Mouse (Mus musculus) kidney, embryonic 15.5 days (tissue): Measurements from ENCODE around the gene Gper1. TPM values are rescaled to one million over a fixed set of nuclear protein-coding genes. Genes with fewer than 3 reads are reported as not detected.

Experiments used
- ATAC-seq: fragments of 200-750 bp; cut with Nextera tagmentation; replicated peaks from 2 replicates; pipeline ENCODE4 v1.8.0; 2017; ENCODE audit warnings: moderate TSS enrichment; ENCODE audit not compliant: low FRiP score
- H3K27ac ChIP-seq: fragments of 300-500 bp; sonication (generic); 2 replicates; pipeline ENCODE4 v1.5.1; 2015; ENCODE audit warnings: mild to moderate bottlenecking, inconsistent platforms
- H3K27me3 ChIP-seq: fragments of 300-500 bp; sonication (generic); 2 replicates; pipeline ENCODE4 v1.6.1; 2015; ENCODE audit warnings: inconsistent platforms
- H3K36me3 ChIP-seq: fragments of 300-500 bp; sonication (generic); 2 replicates; pipeline ENCODE4 v1.6.1; 2015; ENCODE audit warnings: inconsistent platforms
- H3K4me1 ChIP-seq: fragments of 300-500 bp; sonication (generic); 2 replicates; pipeline ENCODE4 v1.6.1; 2015; ENCODE audit warnings: inconsistent platforms
- H3K4me2 ChIP-seq: fragments of 300-500 bp; sonication (generic); 2 replicates; pipeline ENCODE4 v1.6.1; 2015; ENCODE audit warnings: moderate library complexity, mild to moderate bottlenecking, inconsistent platforms
- H3K4me3 ChIP-seq: fragments of 300-500 bp; sonication (generic); replicated peaks from 2 replicates; pipeline ENCODE4 v1.5.1; 2015; ENCODE audit warnings: mild to moderate bottlenecking, inconsistent platforms
- H3K9ac ChIP-seq: fragments of 300-500 bp; sonication (generic); 2 replicates; pipeline ENCODE4 v1.6.1; 2015; ENCODE audit warnings: mild to moderate bottlenecking, inconsistent platforms
- H3K9me3 ChIP-seq: fragments of 300-500 bp; sonication (generic); replicated peaks from 2 replicates; pipeline ENCODE4 v1.6.1; 2016; ENCODE audit warnings: inconsistent platforms
- WGBS: fragments of 180-500 bp; shearing (Covaris S2); methylation state at CpG from one replicate; pipeline ENCODE4 v1.1.7; 2015; ENCODE audit warnings: mixed read lengths; 5-methylcytosine and 5-hydroxymethylcytosine counted together
- polyA plus RNA-seq: library from polyadenylated mRNA; unstranded; fragments of >200 nt; fragmentation: Nextera tagmentation; extraction: Ambion mirVana; gene quantifications from 2 replicates; pipeline ENCODE4 v1.2.1, GENCODE M21; 2015

Gper1 gene
- polyA plus RNA-seq, 1 experiment from 2014 or later: 5.1 TPM

DNA sequence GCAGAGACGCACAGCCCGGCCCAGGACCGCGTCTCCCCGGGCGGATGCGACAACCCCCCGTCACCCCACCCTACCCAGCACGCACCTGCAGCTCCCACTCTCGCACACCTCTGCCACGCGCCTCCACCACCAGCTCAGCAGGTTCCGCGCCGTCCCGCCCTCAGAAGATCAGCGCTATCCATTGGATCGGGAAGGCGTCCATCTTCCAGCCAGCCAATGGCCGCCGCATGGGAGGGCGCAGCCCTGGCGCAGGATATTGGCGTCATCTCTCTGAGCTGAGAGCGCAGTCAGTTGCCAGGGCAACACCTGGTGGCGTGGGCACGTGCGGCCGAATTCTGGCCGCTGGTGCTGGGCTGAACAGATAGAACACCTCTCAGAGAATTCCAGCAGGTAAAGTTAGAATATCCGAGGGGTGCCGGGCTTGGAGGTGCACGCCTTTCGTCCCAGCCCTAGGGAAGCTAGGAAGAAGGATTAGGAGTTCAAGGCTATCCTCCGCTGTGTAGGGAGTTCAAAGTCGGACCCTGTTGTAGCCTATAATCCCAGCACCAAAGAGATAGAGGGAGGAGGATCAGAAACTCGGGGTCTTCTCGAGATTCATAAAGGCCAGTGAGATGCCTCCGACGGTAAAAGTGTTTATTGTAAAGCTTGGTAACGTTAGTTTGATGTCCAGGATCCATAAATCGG, 37.6 kb downstream of the Gper1 start, which contains the start of gene 3110082I17Rik:
Gene 3110082I17Rik, minus strand, starts transcription at position 144 of the 684 bp plus-strand sequence.
- Histone ChIP-seq H3K9me3 (no peaks in the 10 kb centered on the region), H3K4me3 (peak within 1 kb of the TSS; percentile 79), H3K27me3 (no peaks in the 10 kb centered on the region), H3K27ac (no peak within 1 kb of the TSS), H3K36me3 (peaks cover 5% of the 10 kb centered on the region; the same call in 1 of the 2 replicates), H3K4me1 (peaks cover 16% of the 10 kb centered on the region), H3K9ac (peak within 1 kb of the TSS; percentile 66), H3K4me2 (peak within 1 kb of the TSS; percentile 82)
- peak; percentile 98 for ATAC-seq
- 4% methylated on average over 42 of the region's 42 CpGs for WGBS

DNA sequence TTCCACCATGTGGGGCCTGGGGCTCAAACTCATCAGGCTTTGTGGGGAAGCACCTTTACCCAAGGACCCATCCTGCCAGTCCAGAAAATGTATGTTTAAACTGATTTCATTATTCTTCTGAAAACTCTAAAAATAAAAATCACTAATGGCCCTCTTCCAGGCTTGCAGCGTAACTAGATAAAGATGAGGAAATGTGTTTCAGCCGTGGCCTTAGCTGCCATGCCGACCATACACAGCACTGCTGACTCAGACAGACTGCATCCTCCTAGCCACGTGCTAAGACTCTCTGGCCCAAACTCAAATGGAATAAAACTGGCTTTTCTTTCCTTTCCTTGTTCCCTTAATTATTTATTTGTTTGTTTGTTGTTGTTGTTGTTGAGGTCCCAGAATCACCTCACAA, 41.9 kb downstream of the Gper1 start:
- peaks cover 5% of the 10 kb centered on the region; the same call in 1 of the 2 replicates for H3K4me1 ChIP-seq
- no peak overlapping the region for H3K9ac ChIP-seq
- H3K27ac ChIP-seq: no peak overlapping the region
- H3K36me3 ChIP-seq: 0 out of 2 replicates have a peak, but pooled peaks cover 3% of the 10 kb centered on the region
- no peak for ATAC-seq
- no peak overlapping the region for H3K4me2 ChIP-seq
- no peaks in the 10 kb centered on the region for H3K9me3 ChIP-seq
- no peaks in the 10 kb centered on the region for H3K27me3 ChIP-seq
- 71% methylated on average over 4 of the region's 4 CpGs for WGBS
- no peak overlapping the region for H3K4me3 ChIP-seq

DNA sequence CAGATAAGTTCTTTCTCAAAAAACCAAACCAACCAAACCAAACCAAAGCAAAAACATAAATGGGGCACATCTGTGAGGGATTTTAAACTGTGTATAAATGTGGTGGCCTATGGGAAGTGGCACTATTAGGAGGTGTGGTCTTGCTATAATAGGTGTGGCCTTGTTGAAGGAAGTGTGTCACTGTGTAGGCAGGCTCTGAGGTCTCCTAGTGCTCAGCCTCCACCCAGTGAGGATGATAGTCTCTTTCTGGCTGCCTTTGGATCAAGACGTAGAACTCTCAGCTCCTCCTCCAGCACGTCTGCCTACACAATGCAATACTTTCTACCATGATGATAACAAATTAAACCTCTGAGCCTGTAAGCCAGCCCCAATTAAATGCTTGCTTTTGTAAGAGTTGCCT, 43.4 kb downstream of the Gper1 start:
- 77% methylated on average over 2 of the region's 2 CpGs for WGBS
- ATAC-seq: no peak
- Histone ChIP-seq H3K36me3 (peaks cover 13% of the 10 kb centered on the region), H3K4me1 (no peaks in the 10 kb centered on the region), H3K4me2 (no peak overlapping the region), H3K4me3 (no peak overlapping the region), H3K9ac (no peak overlapping the region), H3K27ac (no peak overlapping the region), H3K9me3 (no peaks in the 10 kb centered on the region), H3K27me3 (no peaks in the 10 kb centered on the region)

DNA sequence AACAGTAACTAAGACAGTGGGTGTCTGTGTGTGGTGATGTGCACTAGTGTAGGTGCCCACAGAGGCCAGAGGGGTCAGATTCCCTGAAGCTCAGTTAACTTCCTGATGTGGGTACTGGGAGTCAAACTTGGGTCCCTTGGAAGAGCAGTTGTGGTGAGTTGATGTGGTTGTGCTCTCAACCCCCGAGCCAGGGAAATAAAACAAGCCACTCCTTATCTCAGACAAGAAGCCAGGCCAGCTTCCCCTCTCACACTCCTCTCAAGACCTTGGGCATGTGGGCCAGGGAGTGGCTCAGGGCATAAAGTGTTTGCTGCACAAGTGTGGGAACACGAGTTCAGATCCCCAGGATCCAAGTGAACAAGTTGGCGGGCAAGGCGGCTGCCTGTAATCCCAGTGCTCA, 43.9 kb downstream of the Gper1 start:
- H3K4me3 ChIP-seq: no peak overlapping the region
- H3K9me3 ChIP-seq: no peaks in the 10 kb centered on the region
- no peak overlapping the region for H3K4me2 ChIP-seq
- no peaks in the 10 kb centered on the region for H3K27me3 ChIP-seq
- no peak for ATAC-seq
- no peak overlapping the region for H3K9ac ChIP-seq
- no peaks in the 10 kb centered on the region for H3K4me1 ChIP-seq
- 70% methylated on average over 4 of the region's 4 CpGs for WGBS
- peaks cover 17% of the 10 kb centered on the region for H3K36me3 ChIP-seq
- no peak overlapping the region for H3K27ac ChIP-seq

DNA sequence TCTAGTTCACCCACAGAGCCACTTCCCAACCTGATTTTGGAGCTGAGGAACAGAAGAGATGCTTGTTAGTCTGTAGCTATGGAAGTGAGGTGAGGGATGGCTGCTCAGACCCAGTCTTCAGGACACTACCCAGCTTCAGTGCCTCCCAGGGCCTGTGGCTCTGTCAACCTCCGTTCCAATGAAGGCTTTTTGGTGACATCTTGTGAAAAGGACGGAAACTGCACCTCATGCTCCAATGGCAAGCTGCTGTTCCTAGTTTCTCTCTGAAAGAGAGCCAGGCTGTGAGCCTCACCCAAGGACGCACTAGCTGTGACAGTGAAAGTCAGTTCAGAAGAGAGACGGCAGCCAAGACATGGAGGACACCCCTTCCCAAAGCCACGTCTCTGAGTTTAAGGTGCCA, 45.0 kb downstream of the Gper1 start:
- ATAC-seq: peak; percentile 60; the same call in 1 of the 2 replicates
- H3K9me3 ChIP-seq: no peaks in the 10 kb centered on the region
- H3K4me1 ChIP-seq: no peaks in the 10 kb centered on the region
- no peak overlapping the region for H3K4me3 ChIP-seq
- H3K4me2 ChIP-seq: no peak overlapping the region
- no peak overlapping the region for H3K9ac ChIP-seq
- 49% methylated on average over 5 of the region's 5 CpGs for WGBS
- H3K36me3 ChIP-seq: peaks cover 29% of the 10 kb centered on the region
- no peak overlapping the region for H3K27ac ChIP-seq
- H3K27me3 ChIP-seq: no peaks in the 10 kb centered on the region

DNA sequence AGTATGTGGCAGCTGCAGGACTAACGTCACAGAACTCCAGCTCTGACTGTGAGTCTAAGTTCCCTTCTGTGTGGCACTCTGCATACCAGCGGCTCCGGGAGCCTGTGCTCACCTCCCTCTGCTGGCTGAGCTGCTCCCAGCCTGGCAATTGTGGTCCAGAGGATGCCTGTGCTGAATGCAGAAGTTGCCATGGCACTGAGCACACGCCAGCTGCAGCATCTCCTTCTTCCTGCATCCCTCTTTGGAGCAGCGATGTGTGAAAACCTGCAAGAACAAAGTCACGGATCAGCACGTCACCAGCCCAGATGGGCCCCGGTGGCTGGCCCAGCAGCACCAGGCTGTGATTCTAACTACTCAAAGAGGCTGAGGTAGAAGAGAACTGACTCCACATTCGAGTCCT, 51.8 kb downstream of the Gper1 start:
- no peak for ATAC-seq
- no peak overlapping the region for H3K4me3 ChIP-seq
- 83% methylated on average over 9 of the region's 9 CpGs for whole genome bisulfite sequencing
- H3K9me3 ChIP-seq: no peaks in the 10 kb centered on the region
- no peak overlapping the region for H3K4me2 ChIP-seq
- H3K9ac ChIP-seq: no peak overlapping the region
- 0 out of 2 replicates have a peak, but pooled peaks cover 3% of the 10 kb centered on the region for H3K4me1 ChIP-seq
- H3K27me3 ChIP-seq: no peaks in the 10 kb centered on the region
- H3K27ac ChIP-seq: no peak overlapping the region
- H3K36me3 ChIP-seq: peaks cover 93% of the 10 kb centered on the region

Other genes with a start within 250 kb of the Gper1 start
- gene Sun1, start 222.5 kb upstream of the Gper1 start, polyA plus RNA-seq: 50.0 and 57.3 TPM in 2 replicates
- gene Get4, start 170.8 kb upstream of the Gper1 start, polyA plus RNA-seq: 142 and 157 TPM in 2 replicates
- 2.1 and 2.2 TPM in 2 replicates for gene Adap1, start 97.5 kb upstream of the Gper1 start, polyA plus RNA-seq
- gene Cox19, start 71.7 kb upstream of the Gper1 start, polyA plus RNA-seq: 96.2 and 102 TPM in 2 replicates
- 0.16 and 0.60 TPM in 2 replicates for gene Cyp2w1, start 70.5 kb upstream of the Gper1 start, polyA plus RNA-seq
- 4.1 and 5.4 TPM in 2 replicates for gene Gpr146, start 45.5 kb upstream of the Gper1 start, polyA plus RNA-seq
- 0.60 and 1.2 TPM in 2 replicates for gene C130050O18Rik, start 17.9 kb upstream of the Gper1 start, polyA plus RNA-seq
- gene 3110082I17Rik, start 37.4 kb downstream of the Gper1 start, polyA plus RNA-seq: 39.9 and 43.3 TPM in 2 replicates
- gene Zfand2a, start 61.4 kb downstream of the Gper1 start, polyA plus RNA-seq: 9.8 and 13.2 TPM in 2 replicates
- gene Uncx, start 120.3 kb downstream of the Gper1 start, polyA plus RNA-seq: 90.8 and 96.1 TPM in 2 replicates